Mouse (Mus musculus) ES-CJ7 (cell line): ENCODE results near the gene Cwh43.
A peak's percentile ranks its signal among the peaks of the same experiment; 100 is the strongest.
"Not testable (repeated sequence)": the region's sequence is repeated elsewhere in the genome, so short reads cannot be mapped to it uniquely, and the experiment has no call there.

Experiments
- DNase-seq: peaks from one replicate; pipeline ENCODE4 v3.0.0; 2011; ENCODE audit warnings: low read depth, low spot score

Gene Cwh43

DNA sequence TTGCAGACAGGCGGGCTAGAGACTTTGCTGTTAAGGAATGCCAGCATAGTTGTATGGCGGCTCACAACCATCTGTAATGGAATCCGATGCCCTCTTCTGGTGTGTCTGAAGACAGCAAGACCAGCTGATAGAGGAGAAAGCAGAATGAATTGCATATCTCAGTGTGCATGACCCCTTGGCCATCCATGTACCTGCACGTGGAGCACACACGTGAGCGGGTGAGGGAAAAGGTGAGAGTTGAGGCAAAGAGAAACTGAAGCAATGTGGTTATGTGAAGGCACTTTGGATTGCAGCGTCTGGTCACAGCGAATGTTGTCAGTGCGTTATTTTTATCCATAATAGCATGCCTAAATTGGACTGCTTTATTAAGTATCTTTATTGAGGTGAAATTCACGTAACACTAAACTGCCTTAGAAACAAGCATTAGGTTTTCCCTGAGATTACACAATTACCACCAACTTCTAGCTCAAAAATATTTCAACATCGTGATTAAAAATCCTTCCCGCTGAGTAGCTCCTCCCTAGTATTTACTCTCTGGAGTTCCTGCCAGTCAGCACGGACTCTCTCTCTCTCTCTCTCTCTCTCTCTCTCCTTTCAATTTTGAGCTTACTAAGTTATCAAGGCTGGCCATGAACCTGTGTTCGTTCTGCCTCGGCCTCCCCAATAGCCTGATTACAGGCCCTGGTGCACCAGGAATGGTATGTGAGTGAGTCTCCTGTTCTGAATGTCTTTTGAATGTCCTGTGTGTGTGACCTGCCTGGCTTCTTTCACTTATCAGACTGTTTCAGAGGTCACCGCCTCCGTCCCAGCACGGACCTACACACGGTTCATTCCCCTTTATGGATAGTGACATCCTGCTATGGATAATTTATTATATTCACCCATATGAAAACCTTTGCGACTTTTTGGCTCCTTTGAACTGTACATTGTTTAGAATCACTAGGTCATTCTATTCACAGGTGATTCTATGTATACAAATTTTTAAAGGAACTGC lies 68.8 kb downstream of the Cwh43 start:
- DNase-seq = no peak

DNA sequence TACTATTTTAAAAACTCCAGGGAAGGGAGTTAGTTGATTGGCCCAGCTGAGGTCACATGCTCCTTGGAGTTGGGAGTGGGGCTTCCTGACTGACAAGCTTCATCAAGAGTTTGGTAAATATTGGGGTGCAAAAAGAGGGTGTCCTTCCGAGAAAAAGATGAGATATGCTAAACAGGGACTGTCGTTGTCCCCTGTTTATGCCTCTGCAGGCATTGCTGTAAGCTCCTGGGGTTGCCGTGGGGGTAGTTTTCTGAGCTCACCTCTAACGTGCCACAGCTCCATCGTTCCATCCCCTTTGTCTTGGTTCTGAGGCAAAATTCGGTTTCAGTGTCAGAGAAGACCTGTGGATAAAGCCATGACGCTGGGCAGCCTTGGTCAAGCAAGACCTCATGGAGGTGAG lies 74.8 kb downstream of the Cwh43 start, which contains the start of gene Dcun1d4:
Dcun1d4 (plus strand) TSS at position 301 of the 400 bp plus-strand sequence.
- no peak for DNase-seq

DNA sequence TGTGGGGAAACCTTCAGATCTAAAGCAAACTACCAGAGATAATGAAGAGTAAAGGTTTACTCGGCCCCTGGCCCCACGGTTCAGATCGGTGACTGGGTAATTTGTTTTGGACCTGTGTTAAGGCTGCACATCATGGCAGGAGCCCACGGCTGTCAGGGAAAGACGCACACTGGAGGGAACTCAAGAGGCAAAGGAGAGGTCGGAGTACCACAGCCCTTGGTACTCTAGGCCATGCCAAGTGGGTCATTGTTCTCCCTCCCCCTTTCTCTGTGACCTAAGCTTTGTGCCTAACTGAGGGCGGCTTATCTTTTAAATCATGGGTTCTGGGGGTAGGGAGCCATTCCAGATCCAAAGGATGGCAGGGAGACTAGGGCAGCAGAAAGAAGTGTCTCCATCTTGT lies 75.5 kb downstream of the Cwh43 start:
- DNase-seq = no peak

DNA sequence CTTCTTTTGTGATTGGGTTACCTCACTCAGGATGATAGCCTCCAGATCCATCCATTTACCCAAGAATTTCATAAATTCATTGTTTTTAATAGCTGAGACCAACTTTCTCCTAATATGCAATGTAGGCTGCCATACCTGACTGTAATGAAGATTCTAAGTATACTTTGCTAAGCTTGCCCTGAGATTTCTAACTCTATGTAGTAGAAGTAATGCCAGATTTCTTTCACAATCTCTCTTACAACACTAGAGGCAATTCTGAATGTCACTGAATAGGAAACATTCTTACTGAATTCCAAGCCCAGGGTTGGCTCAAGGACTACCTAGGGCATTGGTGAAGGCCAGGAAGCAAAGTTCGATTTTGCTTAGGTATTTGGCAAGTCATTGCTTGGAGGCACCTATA lies 76.5 kb downstream of the Cwh43 start:
- not testable (repeated sequence) for DNase-seq

DNA sequence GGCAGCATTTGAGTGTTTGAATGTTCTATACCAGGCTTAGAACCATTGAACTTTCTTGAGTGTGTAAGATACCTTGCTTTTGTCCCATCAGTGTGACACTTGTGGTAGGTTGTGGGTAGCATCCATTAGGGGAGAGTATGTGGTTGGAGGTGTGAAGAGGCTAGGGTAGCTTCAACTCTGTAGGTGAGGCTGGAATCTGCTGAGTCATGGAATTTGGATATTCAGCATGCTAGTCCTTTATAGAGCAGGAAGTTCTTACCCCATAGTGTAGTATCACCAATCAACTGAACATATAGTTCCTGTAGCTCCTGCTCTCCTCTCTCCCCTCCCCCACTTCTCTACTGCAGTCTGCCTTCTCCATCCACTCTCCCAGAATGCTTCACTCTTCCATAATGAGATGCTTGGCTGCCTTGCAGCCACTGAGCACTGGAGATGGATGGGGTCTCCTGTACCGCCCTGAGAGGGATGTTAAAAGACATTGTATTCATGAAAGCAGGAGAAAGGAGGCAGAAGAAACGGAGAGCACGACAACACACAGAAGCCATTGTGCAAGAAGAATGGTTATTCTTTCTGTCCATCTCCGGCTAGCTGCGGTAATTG lies 78.2 kb downstream of the Cwh43 start:
- DNase-seq = no peak

GRCm38 (mm10) chr5:73486451-73486850 lies 80.6 kb downstream of the Cwh43 start:
- DNase-seq = peak; percentile 32

DNA sequence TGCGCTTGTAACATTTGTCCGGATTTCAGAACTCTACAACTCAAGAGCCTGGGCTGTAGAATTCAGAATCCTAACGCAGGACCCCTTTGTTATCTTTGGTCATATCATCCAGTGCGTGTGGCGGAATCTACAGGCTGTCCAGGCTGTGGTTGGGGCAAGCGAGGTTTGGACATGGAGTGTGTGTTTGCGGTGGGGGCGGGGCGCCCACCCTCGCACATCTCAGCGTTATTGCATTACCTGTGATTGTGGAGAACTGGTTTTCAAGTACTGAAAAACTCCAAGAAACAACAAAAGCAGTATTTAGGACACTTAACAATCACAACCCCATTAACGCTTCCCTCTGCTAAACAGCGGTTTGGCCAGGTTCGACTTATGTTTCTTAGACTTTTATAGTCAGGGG lies 84.0 kb downstream of the Cwh43 start:
- DNase-seq = no peak

DNA sequence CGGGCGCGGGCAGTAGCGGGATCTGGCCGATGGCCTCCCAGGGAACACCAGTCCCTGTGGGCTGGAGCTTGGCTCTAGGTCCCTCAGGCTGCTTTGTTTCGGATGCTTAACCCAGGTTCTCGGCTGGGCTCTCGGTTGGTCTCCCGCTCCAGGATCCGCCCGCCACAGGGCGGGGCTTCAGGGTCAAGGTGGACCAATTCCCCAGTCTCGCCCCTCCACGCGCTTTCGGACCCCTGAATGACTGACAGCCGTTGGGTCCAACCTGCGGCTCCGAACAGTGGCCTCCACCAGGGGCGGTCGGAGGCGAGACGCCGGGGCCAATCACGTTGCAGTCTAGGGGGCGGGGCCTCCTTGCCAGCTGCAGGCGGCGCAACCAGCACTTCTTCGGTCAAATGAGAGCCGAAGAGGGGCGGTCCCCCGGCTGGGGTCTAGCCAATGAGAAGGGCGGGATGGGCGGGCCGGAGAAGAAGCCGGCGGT lies 84.8 kb downstream of the Cwh43 start:
- DNase-seq = peak; percentile 99

DNA sequence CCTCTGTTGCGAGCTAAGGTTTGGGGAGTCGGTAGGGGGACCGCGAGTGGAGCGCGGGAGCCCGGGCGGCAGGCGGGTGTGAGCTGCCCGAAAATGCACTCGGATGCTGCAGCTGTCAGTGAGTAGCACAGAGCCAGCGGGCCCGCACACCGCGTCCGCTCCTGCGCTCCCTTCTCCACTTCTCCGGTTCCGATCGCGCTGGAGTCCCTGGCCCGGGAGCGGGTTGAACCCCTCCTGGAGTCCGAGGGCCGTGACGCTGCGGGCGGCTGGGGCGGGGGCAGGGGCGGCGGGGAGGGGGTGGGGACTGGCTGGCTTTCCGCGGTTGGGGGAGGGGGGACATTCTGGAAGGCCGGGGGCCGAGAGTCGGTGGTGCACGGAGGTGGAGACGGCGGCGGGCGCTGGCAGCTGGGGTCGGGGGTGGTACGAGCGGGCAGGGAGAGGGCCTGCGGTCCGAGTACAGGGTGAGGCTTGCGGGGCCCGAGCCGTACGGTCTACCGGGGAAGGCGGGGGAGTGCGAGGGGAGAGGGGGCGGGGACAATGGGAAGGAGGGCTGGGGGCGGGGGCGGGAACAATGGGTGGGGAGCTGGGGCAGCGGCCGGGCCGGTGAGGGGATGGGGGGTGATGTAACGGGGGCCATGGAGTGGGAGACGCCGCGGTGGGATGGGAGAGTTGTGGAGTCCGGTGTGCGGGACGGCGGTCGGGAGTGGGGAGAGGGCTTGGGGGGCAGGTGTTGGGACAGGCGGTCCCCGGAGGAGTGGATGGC lies 85.4 kb downstream of the Cwh43 start:
- DNase-seq = no peak

GRCm38 (mm10) chr5:73491837-73492720 lies 86.2 kb downstream of the Cwh43 start:
- peak; percentile 93 for DNase-seq

DNA sequence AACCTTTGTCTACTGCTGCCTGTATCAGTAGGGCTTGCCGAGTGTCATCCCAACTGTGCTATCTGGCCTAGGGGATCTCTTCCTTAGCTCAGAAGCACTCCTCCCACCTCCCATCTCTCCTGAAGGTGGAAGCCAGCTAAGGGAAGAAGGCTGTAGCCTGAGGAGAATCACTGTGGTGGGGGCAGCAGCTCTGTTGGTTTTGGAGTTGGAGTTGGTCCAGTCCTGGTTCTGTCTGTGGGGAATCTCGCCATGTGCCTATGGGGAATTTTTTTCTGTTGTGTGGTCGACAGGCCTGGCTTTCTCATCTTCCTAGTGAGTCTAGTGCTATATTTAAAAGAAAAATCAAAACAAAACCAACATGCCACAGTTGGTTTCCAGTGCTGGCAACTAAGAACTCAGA lies 91.5 kb downstream of the Cwh43 start:
- no peak for DNase-seq

GRCm38 (mm10) chr5:73498559-73498958 lies 92.7 kb downstream of the Cwh43 start:
- DNase-seq = peak; percentile 19

GRCm38 (mm10) chr5:73500867-73501440 lies 95.1 kb downstream of the Cwh43 start:
- no peak for DNase-seq

- peak; percentile 56 for DNase-seq
Observed at GRCm38 (mm10) chr5:73502422-73502821, 96.5 kb downstream of the Cwh43 start.
